Mouse (Mus musculus) skeletal muscle tissue, postnatal 0 days (tissue): ENCODE measurements around the gene Lpcat4. TPM values are rescaled to one million over a fixed set of nuclear protein-coding genes. Genes with fewer than 3 reads are reported as not detected.

ENCODE experiments used
- polyA plus RNA-seq: library from polyadenylated mRNA; unstranded; fragments of >200 nt; fragmentation: Nextera tagmentation; extraction: Ambion mirVana; gene quantifications from 2 replicates; pipeline ENCODE4 v1.2.1, GENCODE M21; 2015

The Lpcat4 gene
- 1.5 and 3.5 TPM in 2 replicates for polyA plus RNA-seq

DNA sequence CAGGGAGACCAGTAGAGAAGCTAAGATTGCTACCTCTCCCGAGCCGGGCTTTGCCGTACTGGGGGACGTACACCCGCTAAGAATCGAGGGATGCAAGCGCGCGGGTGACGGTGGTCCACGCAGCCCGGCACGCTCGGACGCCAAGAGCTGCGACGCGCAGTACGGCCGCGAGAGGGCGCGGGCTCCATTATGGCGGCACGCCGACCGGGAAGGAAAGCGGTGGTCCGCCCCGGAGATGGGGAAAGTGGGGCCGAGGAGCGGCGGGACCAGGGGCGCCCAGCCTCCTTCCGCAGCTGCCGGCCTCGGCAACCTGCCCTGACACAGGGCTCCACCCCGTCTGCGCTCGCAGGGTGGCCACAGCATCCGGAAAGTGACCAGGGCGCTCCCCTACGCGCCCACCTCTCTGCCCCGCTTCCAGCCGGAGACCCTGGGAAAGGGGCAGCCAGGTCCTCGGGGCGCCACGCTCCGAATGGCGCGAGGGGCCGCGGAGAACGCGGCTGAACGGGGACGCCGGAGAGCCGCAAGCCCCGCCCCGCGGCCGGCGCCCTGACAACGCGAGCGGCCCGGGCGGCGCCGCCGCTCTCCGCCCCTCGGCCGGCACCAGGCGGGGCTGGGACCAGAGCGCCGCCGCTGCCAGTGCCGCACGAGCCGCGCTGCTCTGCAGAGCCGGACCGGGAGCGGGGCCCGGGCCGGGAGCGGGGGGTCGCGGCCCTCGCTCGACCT, at the start of gene Lpcat4:
Gene Lpcat4, plus strand, starts transcription at position 257 of the 723 bp plus-strand sequence.

DNA sequence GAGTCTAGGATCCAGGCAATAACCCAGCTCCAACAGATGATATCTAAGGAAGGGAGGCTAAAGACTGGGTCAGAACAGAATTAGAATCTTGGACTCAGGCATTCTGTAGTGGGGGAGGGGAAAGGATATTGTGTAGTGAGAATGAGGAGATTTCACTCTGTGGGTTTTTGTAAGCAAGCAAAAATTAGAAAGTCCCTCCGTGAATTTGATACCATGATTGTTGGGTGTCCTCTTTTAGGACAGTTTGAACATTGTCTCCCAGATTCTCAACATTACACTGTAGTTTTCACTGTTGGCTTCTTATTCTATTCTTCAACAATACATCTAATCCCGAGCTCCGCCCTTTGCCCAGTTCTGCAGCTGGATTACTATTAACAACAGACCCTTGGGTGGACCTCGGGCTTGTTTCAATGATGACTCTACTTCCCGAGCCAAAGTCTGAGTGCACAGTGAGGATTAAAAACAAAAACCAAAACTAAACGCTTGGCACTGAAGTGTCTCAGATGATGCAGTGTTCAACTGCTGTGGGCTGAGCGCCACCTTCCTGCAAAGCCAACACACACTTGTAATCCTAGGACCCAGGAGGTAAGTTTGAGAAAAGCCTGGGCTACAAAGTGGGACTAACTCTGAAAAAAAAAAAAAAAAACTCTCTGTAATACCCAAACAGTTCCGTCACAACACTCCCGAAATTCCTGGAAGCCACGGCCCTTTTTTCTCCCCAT, 20.1 kb downstream of the Lpcat4 start, which contains the start of gene Nutm1:
Gene Nutm1, minus strand, starts transcription at position 51 of the 722 bp plus-strand sequence.

DNA sequence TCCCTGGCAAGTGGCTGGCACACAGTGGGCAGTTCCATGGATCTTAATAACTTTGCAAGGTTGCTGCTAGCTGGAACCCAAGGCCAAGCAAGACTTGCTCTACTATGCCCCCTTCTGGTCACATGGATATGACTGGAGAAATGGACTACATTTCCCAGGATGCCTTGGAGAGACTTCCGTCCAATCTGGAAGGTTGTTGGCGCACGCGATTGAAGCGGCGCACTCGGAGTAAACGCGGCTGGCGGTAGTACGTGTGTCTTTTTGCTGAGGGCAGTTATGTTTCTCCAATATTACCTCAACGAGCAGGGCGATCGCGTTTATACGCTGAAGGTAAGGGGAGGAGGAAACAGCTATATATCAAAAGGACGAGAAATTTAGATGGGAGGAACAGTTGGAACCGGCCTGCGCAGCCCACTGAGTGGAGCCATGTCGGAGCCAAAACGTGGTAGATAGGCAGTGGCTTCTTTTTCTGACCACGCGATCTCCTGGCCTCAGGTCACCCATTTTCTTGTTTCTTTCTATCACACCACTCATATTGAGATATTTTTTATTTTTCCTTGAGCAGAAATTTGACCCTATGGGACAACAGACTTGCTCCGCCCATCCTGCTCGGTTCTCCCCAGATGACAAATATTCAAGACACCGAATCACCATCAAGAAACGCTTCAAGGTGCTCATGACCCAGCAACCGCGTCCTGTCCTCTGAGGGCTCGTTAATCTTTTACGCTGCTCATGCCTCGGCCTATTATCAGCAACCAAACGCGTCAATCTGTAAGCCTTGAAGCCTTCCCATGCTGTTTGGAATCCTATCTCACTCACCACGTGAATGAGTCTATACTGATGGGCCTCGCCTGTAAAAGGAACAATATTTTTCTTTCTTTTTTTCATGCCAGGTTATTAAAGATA, 22.7 kb downstream of the Lpcat4 start, which contains the start of gene Nop10:
Gene Nop10, plus strand, starts transcription at position 179 of the 906 bp plus-strand sequence.

DNA sequence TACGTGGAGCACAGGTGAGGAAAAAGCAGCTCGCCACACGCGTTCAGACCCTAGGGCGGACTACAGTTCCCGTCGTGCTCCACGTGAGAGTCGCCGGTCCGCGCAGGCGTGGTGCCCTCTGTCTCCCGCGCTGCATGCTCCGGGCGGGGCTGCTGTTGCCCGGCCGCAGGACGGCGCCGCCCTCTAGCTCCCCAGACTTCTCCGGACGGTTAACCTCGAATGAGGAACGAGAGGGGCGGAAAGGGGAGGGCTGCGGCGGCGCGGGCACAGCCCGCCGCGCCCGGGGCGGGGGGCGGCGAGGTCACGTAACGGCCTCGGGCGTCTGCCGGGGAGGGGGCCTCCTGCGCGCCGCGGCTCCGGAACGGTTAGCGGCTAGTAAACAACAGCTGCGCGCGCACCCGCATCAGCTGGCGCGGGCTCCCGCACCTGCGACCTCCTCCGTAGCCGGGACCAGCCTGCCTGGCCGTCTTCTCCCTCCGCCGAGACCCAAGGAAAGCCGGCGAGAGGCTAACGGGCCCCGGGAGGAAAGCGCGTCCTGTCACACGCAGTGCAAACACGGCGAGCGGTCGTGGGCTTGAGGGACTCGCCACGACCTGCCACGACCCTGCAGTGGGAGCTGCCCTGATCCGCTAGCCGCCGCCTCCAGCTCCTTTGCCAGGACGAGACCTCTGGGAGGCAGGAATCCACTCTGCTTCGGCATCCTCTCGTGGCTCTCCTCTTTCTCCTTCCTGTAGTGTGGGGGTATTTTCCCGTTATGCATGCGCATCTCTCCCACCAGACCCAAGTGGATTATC, 26.4 kb downstream of the Lpcat4 start, which contains the start of gene Slc12a6:
Gene Slc12a6, plus strand, starts transcription at position 378 of the 794 bp plus-strand sequence.

DNA sequence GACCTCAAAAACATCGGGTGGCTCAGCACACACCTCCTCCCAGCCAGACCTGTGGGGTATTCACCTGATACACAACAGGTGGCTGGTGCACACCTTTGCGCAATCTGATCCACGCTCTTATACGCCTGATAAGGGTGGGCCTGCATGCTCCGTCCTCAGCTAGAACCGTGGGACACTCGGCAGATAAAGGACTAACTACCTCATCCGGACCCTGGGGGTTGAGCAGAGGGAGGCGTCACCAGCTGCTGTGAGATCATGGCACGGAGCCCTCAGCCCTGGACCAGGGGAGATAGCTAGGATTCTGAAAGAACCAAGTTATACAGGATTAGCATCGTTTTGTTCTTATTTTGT, 26.9 kb downstream of the Lpcat4 start, which contains the start of gene Gm21985:
Gene Gm21985, plus strand, starts transcription at position 73 of the 351 bp plus-strand sequence.

Other genes with a start within 250 kb of the Lpcat4 start
- not detected in 2 replicates for gene Olfr1309, start 249.2 kb upstream of the Lpcat4 start, polyA plus RNA-seq
- not detected in 2 replicates for gene Olfr1310, start 226.8 kb upstream of the Lpcat4 start, polyA plus RNA-seq
- gene Olfr1311, start 215.1 kb upstream of the Lpcat4 start, polyA plus RNA-seq, result not detected in 2 replicates
- gene Olfr1312, start 189.2 kb upstream of the Lpcat4 start, polyA plus RNA-seq, result not detected in 2 replicates
- gene Olfr1313, start 161.6 kb upstream of the Lpcat4 start, polyA plus RNA-seq, result not detected in 2 replicates
- gene Olfr1314, start 142.7 kb upstream of the Lpcat4 start, polyA plus RNA-seq, result not detected in 2 replicates
- gene Olfr1315-ps1, start 124.0 kb upstream of the Lpcat4 start, polyA plus RNA-seq, result not detected in 2 replicates
- not detected in 2 replicates for gene Olfr1316, start 104.5 kb upstream of the Lpcat4 start, polyA plus RNA-seq
- gene Olfr1317, start 99.1 kb upstream of the Lpcat4 start, polyA plus RNA-seq, result not detected in 2 replicates
- gene Olfr1318, start 85.3 kb upstream of the Lpcat4 start, polyA plus RNA-seq, result not detected in 2 replicates
- gene Nutm1, start 19.8 kb downstream of the Lpcat4 start, polyA plus RNA-seq, result not detected in 2 replicates
- 117 and 122 TPM in 2 replicates for gene Nop10, start 22.5 kb downstream of the Lpcat4 start, polyA plus RNA-seq
- 6.3 and 8.6 TPM in 2 replicates for gene Slc12a6, start 26.4 kb downstream of the Lpcat4 start, polyA plus RNA-seq
- gene Gm21985, start 26.8 kb downstream of the Lpcat4 start, polyA plus RNA-seq, result not detected in 2 replicates
- 99.7 and 104 TPM in 2 replicates for gene Emc4, start 128.6 kb downstream of the Lpcat4 start, polyA plus RNA-seq
- gene Katnbl1, start 139.7 kb downstream of the Lpcat4 start, polyA plus RNA-seq, result 22.0 and 23.5 TPM in 2 replicates
- 22.4 and 23.2 TPM in 2 replicates for gene Emc7, start 215.5 kb downstream of the Lpcat4 start, polyA plus RNA-seq
- gene Chrm5, start 241.3 kb downstream of the Lpcat4 start, polyA plus RNA-seq, result not detected in 2 replicates